Mouse (Mus musculus) gastrocnemius, postnatal 14 days (tissue): ENCODE measurements around the gene Eef1e1. TPM values are rescaled to one million over a fixed set of nuclear protein-coding genes. Genes with fewer than 3 reads are reported as not detected.

Source experiments
- total RNA-seq, 2 experiments: library from RNA; stranded (reverse); gene quantifications; 2 replicates each; pipeline ENCODE4 v1.2.3; 2021

The Eef1e1 gene
- total RNA-seq, 2 experiments from 2014 or later, result 14.2 to 20.0 TPM

Other genes starting within 250 kb of the Eef1e1 start
- 10 to 100 TPM; 36.4 to 46.9 TPM for gene Txndc5, start 130.2 kb downstream of the Eef1e1 start, total RNA-seq
- gene Bloc1s5, start 23.9 kb downstream of the Eef1e1 start, total RNA-seq, result 1 to 10 TPM; 5.5 to 5.8 TPM